29 mouse cellular contexts compared by ENCODE assay signal in the genomic region with DNA sequence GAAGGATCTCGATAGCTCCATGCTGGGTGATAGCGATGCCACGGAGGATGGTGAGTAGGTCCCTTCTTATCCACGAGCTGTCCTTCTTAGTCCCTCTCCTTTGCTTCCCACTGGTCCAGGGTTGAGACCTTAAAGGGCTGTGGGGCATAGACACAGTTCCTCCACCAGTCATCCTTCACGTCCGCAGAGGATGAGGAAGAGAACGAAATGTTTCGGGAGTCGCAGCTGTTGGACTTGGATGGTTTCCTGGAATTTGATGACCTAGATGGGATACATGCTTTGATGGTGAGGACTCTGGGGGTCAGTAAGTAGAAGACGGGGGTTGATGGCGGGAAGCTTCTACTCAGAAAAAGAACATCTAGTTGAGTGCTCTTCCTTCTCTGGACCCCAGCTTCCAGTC. TPM values are rescaled to one million over a fixed set of nuclear protein-coding genes. Genes with fewer than 3 reads are reported as not detected.
DNase-seq lines count a peak whose midpoint lies in the region; TF ChIP-seq lines count a peak whose summit lies in the region.
"Had no signal": no experiment of that assay in that cellular context is flagged by ENCODE, and none has a peak within 500 bp of the region (broad histone marks: within the 10 kb centered on the region; RNA-seq: fewer than 3 reads in every experiment).

No protein-coding gene starts in this region.

- no peak for DNase-seq in gastrocnemius, adult 2 months
- DNase-seq in gastrocnemius, postnatal 10 days, result no peak
- DNase-seq in layer of hippocampus, adult 2 months (ENCODE audit: low spot score in 2 of 2), result no peak
- no peak for DNase-seq in layer of hippocampus, postnatal 10 days (ENCODE audit: low spot score in 2 of 2)
- DNase-seq in testis, postnatal 14 days (ENCODE audit: low spot score), result no peak
- DNase-seq: adrenal gland, adult 8-10 months; adrenal gland, postnatal 14 days; adrenal gland, postnatal 36 days; B cell, adult 2 months; cerebellum, adult 11-12 months; cerebellum, adult 2 months; cerebellum, adult 9-10 months; cerebellum, postnatal 10 days; cerebellum, postnatal 25 days; embryo, embryonic 11 days had no signal

- intact Hi-C loops in gastrocnemius, adult 2 months (cut with DNase I), result no loop called here

- no peak for TF ChIP-seq CTCF in gastrocnemius, adult 2 months (IDR thresholded peaks at IDR 0.05)
- TF ChIP-seq CTCF in layer of hippocampus, adult 2 months (conservative IDR thresholded peaks at IDR 0.05), result no peak
- TF ChIP-seq CTCF in testis, adult 2 months (IDR thresholded peaks at IDR 0.05; ENCODE audit: control insufficient read depth, insufficient read depth, insufficient replicate concordance, low read depth, low read length), result no peak

- no peak for TF ChIP-seq POLR2A in testis, adult 2 months (IDR thresholded peaks at IDR 0.05; ENCODE audit: control insufficient read depth, low read depth, low read length)

- no peaks in the 10 kb centered on the region; the same call in 1 of the 2 replicates for H3K36me3 ChIP-seq in testis, adult 2 months (ENCODE audit: control insufficient read depth, insufficient read depth, low read length)

- 0 out of 2 replicates have a peak overlapping the region, but pooled peaks have one; percentile 24 for H3K27ac ChIP-seq in gastrocnemius, adult 2 months
- 0 out of 2 replicates have a peak overlapping the region, but pooled peaks have one; percentile 95 for H3K27ac ChIP-seq in layer of hippocampus, adult 2 months
- no peak overlapping the region for H3K27ac ChIP-seq in testis, adult 2 months (ENCODE audit: control insufficient read depth, insufficient read depth, low read depth, low read length)
- H3K27ac ChIP-seq: embryonic facial prominence, embryonic 13.5 days; embryonic facial prominence, embryonic 15.5 days; forebrain, embryonic 10.5 days; forebrain, embryonic 12.5 days had no signal

- peaks cover 9% of the 10 kb centered on the region for H3K4me1 ChIP-seq in testis, adult 2 months (ENCODE audit: control insufficient read depth, insufficient read depth, low read length)

- H3K4me3 ChIP-seq in gastrocnemius, adult 2 months, result no peak overlapping the region
- no peak overlapping the region for H3K4me3 ChIP-seq in layer of hippocampus, adult 2 months
- H3K4me3 ChIP-seq in testis, adult 2 months (ENCODE audit: control insufficient read depth, low read depth, low read length), result peak overlapping the region; percentile 2; the same call in 1 of the 2 replicates
- H3K4me3 ChIP-seq: embryonic facial prominence, embryonic 13.5 days; embryonic facial prominence, embryonic 15.5 days; erythroblast, embryonic 14.5 days; forebrain, embryonic 10.5 days; forebrain, embryonic 12.5 days had no signal

- H3K27me3 ChIP-seq in testis, adult 2 months (ENCODE audit: control insufficient read depth, insufficient read depth, low read length), result no peaks in the 10 kb centered on the region
- H3K27me3 ChIP-seq: CH12.LX; embryonic facial prominence, embryonic 15.5 days; forebrain, embryonic 12.5 days; Patski had no signal

RNA-seq across cellular contexts. Expression of a gene that starts 5.8 kb away (rescaled TPM):
- 1 to 10 TPM in 1 of 2 experiments, under 1 TPM in 1; 0.48 to 1.3 TPM for total RNA-seq in gastrocnemius, adult 2 months (2021)
- 1 to 10 TPM; 1.1 to 2.2 TPM for total RNA-seq in gastrocnemius, postnatal 10 days (2021)
- total RNA-seq in layer of hippocampus, adult 2 months (2021), result 10 to 100 TPM; 15.5 to 23.2 TPM
- total RNA-seq in layer of hippocampus, postnatal 10 days (2021), result 10 to 100 TPM; 11.2 to 13.2 TPM
- 133 and 137 TPM in 2 replicates for polyA plus RNA-seq in testis, adult 2 months (2012; rRNA removed)

RNA-seq across cellular contexts. Expression of a gene that starts 16.9 kb away (rescaled TPM):
- 10 to 100 TPM; 47.4 to 53.4 TPM for total RNA-seq in gastrocnemius, adult 2 months (2021)
- 10 to 100 TPM; 86.3 to 94.5 TPM for total RNA-seq in gastrocnemius, postnatal 10 days (2021)
- total RNA-seq in layer of hippocampus, adult 2 months (2021), result 100 to 1,000 TPM; 308 to 330 TPM
- total RNA-seq in layer of hippocampus, postnatal 10 days (2021), result 100 to 1,000 TPM; 324 to 337 TPM
- polyA plus RNA-seq in testis, adult 2 months (2012; rRNA removed), result 14.4 and 15.3 TPM in 2 replicates

RNA-seq across cellular contexts. Expression of a gene that starts 17.1 kb away (rescaled TPM):
- total RNA-seq in gastrocnemius, adult 2 months (2021), result 10 to 100 TPM; 14.1 to 15.5 TPM
- total RNA-seq in gastrocnemius, postnatal 10 days (2021), result 10 to 100 TPM; 18.8 to 21.7 TPM
- 10 to 100 TPM; 50.5 to 53.5 TPM for total RNA-seq in layer of hippocampus, adult 2 months (2021)
- 10 to 100 TPM; 51.0 to 58.4 TPM for total RNA-seq in layer of hippocampus, postnatal 10 days (2021)
- 42.3 and 50.3 TPM in 2 replicates for polyA plus RNA-seq in testis, adult 2 months (2012; rRNA removed)

RNA-seq across cellular contexts. Expression of a gene that starts 24.3 kb away (rescaled TPM):
- 1 to 10 TPM; 7.7 to 8.3 TPM for total RNA-seq in gastrocnemius, adult 2 months (2021)
- 10 to 100 TPM; 10.0 to 11.3 TPM for total RNA-seq in gastrocnemius, postnatal 10 days (2021)
- total RNA-seq in layer of hippocampus, adult 2 months (2021), result 10 to 100 TPM; 40.2 to 44.4 TPM
- 10 to 100 TPM; 21.3 to 26.9 TPM for total RNA-seq in layer of hippocampus, postnatal 10 days (2021)
- polyA plus RNA-seq in testis, adult 2 months (2012; rRNA removed), result 28.3 and 32.4 TPM in 2 replicates

RNA-seq across cellular contexts. Expression of a gene that starts 40.7 kb away (rescaled TPM):
- 1 to 10 TPM in 1 of 2 experiments, under 1 TPM in 1; 0.97 to 5.0 TPM for total RNA-seq in gastrocnemius, adult 2 months (2021)
- total RNA-seq in gastrocnemius, postnatal 10 days (2021), result 1 to 10 TPM; 3.9 to 6.4 TPM
- not detected for total RNA-seq in layer of hippocampus, adult 2 months (2021)
- not detected for total RNA-seq in layer of hippocampus, postnatal 10 days (2021)
- 1.7 and 5.7 TPM in 2 replicates for polyA plus RNA-seq in testis, adult 2 months (2012; rRNA removed)
- total RNA-seq: CH12.LX had no signal
- polyA plus RNA-seq: activated CD4-positive, CD25-positive, alpha-beta regulatory T cell, adult 4 months; CD4-positive, CD25-positive, alpha-beta regulatory T cell, adult 4 months; embryonic facial prominence, embryonic 11.5 days; embryonic facial prominence, embryonic 13.5 days; embryonic facial prominence, embryonic 15.5 days; erythroblast, embryonic 14.5 days; forebrain, embryonic 10.5 days; forebrain, embryonic 12.5 days; forebrain, embryonic 14.5 days; forebrain, embryonic 16.5 days; G1E; Patski had no signal
